Comparison of ENCODE assay signal across 8 mouse cellular contexts in genomic region chr1:151011056-151011455, GRCm38 (mm10). TPM values are rescaled to one million over a fixed set of nuclear protein-coding genes. Genes with fewer than 3 reads are reported as not detected.
DNase-seq lines count a peak whose midpoint lies in the region; ATAC-seq and TF ChIP-seq lines count a peak whose summit lies in the region.

No protein-coding gene starts in this region.

- peak; percentile 61 for TF ChIP-seq CTCF in bone marrow macrophage, adult 2 months (IDR thresholded peaks at IDR 0.05; ENCODE audit: low read depth, low read length)

- H3K9ac ChIP-seq in intestine, embryonic 14.5 days (ENCODE audit: low read length) = no peak overlapping the region
- H3K9ac ChIP-seq in intestine, embryonic 15.5 days = no peak overlapping the region
- H3K9ac ChIP-seq in embryonic facial prominence, embryonic 15.5 days = no peak overlapping the region

- peaks cover 9% of the 10 kb centered on the region; the same call in 1 of the 2 replicates for H3K27me3 ChIP-seq in intestine, embryonic 14.5 days (replicated peaks; ENCODE audit: control insufficient read depth, insufficient read depth, low read length)
- H3K27me3 ChIP-seq in intestine, embryonic 15.5 days (replicated peaks) = 0 out of 2 replicates have a peak, but pooled peaks cover 3% of the 10 kb centered on the region
- H3K27me3 ChIP-seq in embryonic facial prominence, embryonic 15.5 days = no peaks in the 10 kb centered on the region

- intact Hi-C loops in heart, postnatal 25 days (cut with DNase I) = no loop called here

- 0 out of 2 replicates have a peak, but pooled peaks cover 6% of the 10 kb centered on the region for H3K4me1 ChIP-seq in intestine, embryonic 14.5 days (replicated peaks; ENCODE audit: control insufficient read depth, insufficient read depth, low read length)
- no peaks in the 10 kb centered on the region for H3K4me1 ChIP-seq in intestine, embryonic 15.5 days (replicated peaks)
- H3K4me1 ChIP-seq in bone marrow macrophage, adult 2 months (ENCODE audit: control insufficient read depth, insufficient read depth, low read length) = no peaks in the 10 kb centered on the region
- H3K4me1 ChIP-seq in embryonic facial prominence, embryonic 15.5 days = peaks cover 16% of the 10 kb centered on the region

- H3K4me2 ChIP-seq in intestine, embryonic 14.5 days (ENCODE audit: low read length) = no peak overlapping the region
- no peak overlapping the region for H3K4me2 ChIP-seq in intestine, embryonic 15.5 days (replicated peaks)
- H3K4me2 ChIP-seq in embryonic facial prominence, embryonic 15.5 days (replicated peaks) = no peak overlapping the region

- H3K36me3 ChIP-seq in intestine, embryonic 14.5 days (ENCODE audit: control insufficient read depth, insufficient read depth, low read length) = no peaks in the 10 kb centered on the region
- H3K36me3 ChIP-seq in intestine, embryonic 15.5 days = no peaks in the 10 kb centered on the region
- no peaks in the 10 kb centered on the region for H3K36me3 ChIP-seq in embryonic facial prominence, embryonic 15.5 days

- no peak overlapping the region for H3K27ac ChIP-seq in intestine, embryonic 14.5 days (ENCODE audit: low read depth)
- H3K27ac ChIP-seq in intestine, embryonic 15.5 days = no peak overlapping the region
- no peak overlapping the region for H3K27ac ChIP-seq in bone marrow macrophage, adult 2 months (ENCODE audit: insufficient read depth, low read depth, low read length)
- no peak overlapping the region for H3K27ac ChIP-seq in embryonic facial prominence, embryonic 15.5 days (replicated peaks)

- 31% methylated on average over 7 of the region's 7 CpGs for WGBS in intestine, embryonic 14.5 days
- WGBS in intestine, embryonic 15.5 days = 33% methylated on average over 7 of the region's 7 CpGs
- WGBS in embryonic facial prominence, embryonic 15.5 days = 18% methylated on average over 7 of the region's 7 CpGs

- no peak overlapping the region for H3K4me3 ChIP-seq in intestine, embryonic 14.5 days (ENCODE audit: low read depth, low read length)
- H3K4me3 ChIP-seq in intestine, embryonic 15.5 days (replicated peaks) = no peak overlapping the region
- no peak overlapping the region for H3K4me3 ChIP-seq in bone marrow macrophage, adult 2 months (ENCODE audit: insufficient read depth, low read length)
- no peak overlapping the region for H3K4me3 ChIP-seq in embryonic facial prominence, embryonic 15.5 days (replicated peaks)

- H3K9me3 ChIP-seq in intestine, embryonic 14.5 days (ENCODE audit: control insufficient read depth, low read length) = no peaks in the 10 kb centered on the region
- H3K9me3 ChIP-seq in intestine, embryonic 15.5 days = no peaks in the 10 kb centered on the region
- no peaks in the 10 kb centered on the region for H3K9me3 ChIP-seq in embryonic facial prominence, embryonic 15.5 days (replicated peaks)

- no peak for ATAC-seq in intestine, embryonic 14.5 days (replicated peaks; ENCODE audit: low FRiP score, low TSS enrichment, low read depth)
- no peak for ATAC-seq in intestine, embryonic 15.5 days
- ATAC-seq in embryonic facial prominence, embryonic 15.5 days (ENCODE audit: insufficient number of reproducible peaks, low FRiP score, low TSS enrichment, low read depth) = peak; percentile 54; the same call in 1 of the 2 replicates

- DNase-seq in intestine, embryonic 14.5 days (ENCODE audit: low spot score) = peak; percentile 89
- DNase-seq in heart, postnatal 25 days (ENCODE audit: low spot score) = peak; percentile 10
- peak; percentile 11 for DNase-seq in left cerebral cortex, adult 11 months (ENCODE audit: low spot score)
- DNase-seq in mesoderm, embryonic 11.5 days (ENCODE audit: low read depth, low spot score) = peak; percentile 73
- DNase-seq in spleen, postnatal 14 days (ENCODE audit: low spot score in 2 of 2) = peak; percentile 32 to 58

- TF ChIP-seq POLR2A in bone marrow macrophage, adult 2 months (IDR thresholded peaks at IDR 0.05; ENCODE audit: borderline replicate concordance, low read depth, low read length) = no peak

RNA-seq across cellular contexts. Expression of gene Hmcn1, which starts 17.8 kb away (rescaled TPM):
- 6.3 and 7.0 TPM in 2 replicates for polyA plus RNA-seq in intestine, embryonic 14.5 days (2014; fragmentation: Nextera tagmentation; extraction: Ambion mirVana)
- polyA plus RNA-seq in intestine, embryonic 15.5 days (2015; fragmentation: Nextera tagmentation; extraction: Ambion mirVana) = 3.4 and 4.3 TPM in 2 replicates
- polyA plus RNA-seq in bone marrow macrophage, adult 2 months (2012; ENCODE audit: insufficient read depth, insufficient read length, missing spikeins) = 0.69 TPM in 1 of 2 replicates, not detected in the other
- polyA plus RNA-seq in embryonic facial prominence, embryonic 15.5 days (2015; fragmentation: Nextera tagmentation; extraction: Ambion mirVana) = 26.4 and 27.2 TPM in 2 replicates
- total RNA-seq in heart, postnatal 25 days (2021) = 10 to 100 TPM; 15.8 to 16.9 TPM

Comparison
In these comparisons a context has a peak if more than half of its experiments do, and no peak if none do; other contexts are left out.
1. DNase-seq: peak in every context shown above with its lines; median percentile 89 in intestine, embryonic 14.5 days; 73 in mesoderm, embryonic 11.5 days; 45 in spleen, postnatal 14 days; 11 in left cerebral cortex, adult 11 months; 10 in heart, postnatal 25 days.